11 mouse cellular contexts compared by ENCODE assay signal in the genomic region with DNA sequence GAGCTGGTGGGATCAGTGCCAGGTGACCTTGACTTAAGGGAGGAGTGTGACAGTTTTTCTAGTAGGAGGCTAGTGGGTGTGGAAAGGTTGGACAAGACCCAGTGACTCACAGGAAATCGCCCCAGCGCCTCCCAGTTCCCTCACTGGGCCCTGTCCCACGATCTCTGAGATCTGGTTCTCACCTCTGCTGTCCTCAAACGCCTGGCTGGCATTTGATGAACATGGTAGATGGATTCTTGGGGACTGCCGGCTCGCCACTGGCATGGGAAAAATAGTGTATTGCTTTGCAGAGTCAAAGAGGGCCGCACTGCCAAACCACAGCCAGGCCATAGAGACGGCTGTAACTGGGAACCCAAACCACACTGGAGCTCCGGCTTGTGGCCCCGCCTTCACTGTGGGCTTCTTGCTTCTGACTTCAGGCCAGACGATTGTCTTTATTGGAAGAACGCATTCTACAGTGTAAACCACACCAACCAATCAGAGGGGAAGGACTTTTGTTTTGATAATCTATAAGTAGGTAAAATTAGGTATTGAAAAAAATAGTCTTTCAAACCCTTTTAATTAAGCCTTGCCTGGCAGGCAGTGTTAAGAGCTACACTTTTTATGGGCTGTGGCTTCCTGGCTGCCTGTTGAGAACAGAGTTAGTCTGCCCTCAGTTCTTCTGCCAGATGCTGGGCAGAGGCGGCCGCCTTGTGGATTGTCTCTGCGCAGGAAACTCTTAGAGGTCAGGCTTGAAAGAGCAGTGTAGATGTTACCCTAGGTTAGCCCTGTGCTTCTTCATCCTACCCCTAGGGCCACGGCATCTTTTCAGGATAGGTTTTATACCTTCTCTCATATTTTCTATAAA. TPM values are rescaled to one million over a fixed set of nuclear protein-coding genes. Genes with fewer than 3 reads are reported as not detected.
DNase-seq lines count a peak whose midpoint lies in the region; ATAC-seq and TF ChIP-seq lines count a peak whose summit lies in the region.
"Had no signal": no experiment of that assay in that cellular context is flagged by ENCODE, and none has a peak within 500 bp of the region (broad histone marks: within the 10 kb centered on the region; RNA-seq: fewer than 3 reads in every experiment).

No protein-coding gene starts in this region.

- DNase-seq in kidney, postnatal 10 days = peak; percentile 17
- DNase-seq in kidney, postnatal 14 days = no peak
- DNase-seq in Patski (ENCODE audit: low read depth, low spot score) = no peak
- DNase-seq in limb, embryonic 10.5 days (ENCODE audit: low spot score) = peak; percentile 38
- peak; percentile 23 for DNase-seq in thymus, adult 2 months
- no peak for DNase-seq in yolk sac, embryonic 10.5 days (ENCODE audit: low spot score)
- no peak for DNase-seq in right cerebral cortex, adult 2 months (ENCODE audit: low spot score in 2 of 2)
- DNase-seq in right cerebral cortex, postnatal 10 days (ENCODE audit: low spot score in 2 of 2) = no peak
- DNase-seq: cerebellum, adult 11-12 months; heart, postnatal 4 days; liver, embryonic 13.5 days had no signal

- POLR2A ChIA-PET in Patski (lab: Charles Lee) = no interaction called here

- CTCF ChIA-PET in Patski (lab: Charles Lee) = no interaction called here

- H3K27me3 ChIP-seq in Patski = no peaks in the 10 kb centered on the region
- H3K27me3 ChIP-seq in limb, embryonic 10.5 days (ENCODE audit: low read depth, poor library complexity, severe bottlenecking) = no peaks in the 10 kb centered on the region
- H3K27me3 ChIP-seq in thymus, adult 2 months (ENCODE audit: control insufficient read depth, insufficient read depth, low read length) = no peaks in the 10 kb centered on the region
- H3K27me3 ChIP-seq: liver, embryonic 13.5 days had no signal

- no peaks in the 10 kb centered on the region for H3K36me3 ChIP-seq in limb, embryonic 10.5 days
- no peaks in the 10 kb centered on the region for H3K36me3 ChIP-seq in thymus, adult 2 months (ENCODE audit: control insufficient read depth, insufficient read depth, low read length)
- H3K36me3 ChIP-seq: liver, embryonic 13.5 days had no signal

- TF ChIP-seq CTCF in Patski (IDR thresholded peaks at IDR 0.05) = no peak
- no peak for TF ChIP-seq CTCF in thymus, adult 2 months (IDR thresholded peaks at IDR 0.05; ENCODE audit: borderline replicate concordance, control insufficient read depth, extremely low read depth, insufficient read depth, low read length, poor library complexity)

- H3K4me3 ChIP-seq in limb, embryonic 10.5 days = no peak overlapping the region
- no peak overlapping the region for H3K4me3 ChIP-seq in thymus, adult 2 months (ENCODE audit: control insufficient read depth, insufficient read depth, low read length)
- H3K4me3 ChIP-seq: liver, embryonic 13.5 days had no signal

- peak overlapping the region; percentile 77 for H3K27ac ChIP-seq in limb, embryonic 10.5 days
- H3K27ac ChIP-seq in thymus, adult 2 months (ENCODE audit: control insufficient read depth, insufficient read depth, low read length) = no peak overlapping the region
- H3K27ac ChIP-seq: liver, embryonic 13.5 days had no signal

- no peak for TF ChIP-seq POLR2A in thymus, adult 2 months (IDR thresholded peaks at IDR 0.05; ENCODE audit: control insufficient read depth, extremely low read depth, insufficient read depth, low read length, poor library complexity)

- peak; percentile 17 for ATAC-seq in Patski

- H3K4me1 ChIP-seq in limb, embryonic 10.5 days = peaks cover 29% of the 10 kb centered on the region
- peaks cover 4% of the 10 kb centered on the region for H3K4me1 ChIP-seq in thymus, adult 2 months (replicated peaks; ENCODE audit: control insufficient read depth, insufficient read depth, low read length)

- 75% methylated on average over 16 of the region's 16 CpGs for WGBS in limb, embryonic 10.5 days
- WGBS in thymus, adult 2 months = 8% methylated on average over 16 of the region's 16 CpGs

- H3K9me3 ChIP-seq in limb, embryonic 10.5 days (replicated peaks) = no peaks in the 10 kb centered on the region

- in situ Hi-C loops in Patski (cut with MboI; ENCODE audit: low pct_unique_long_range_greater_than_20kb) = no loop called here

RNA-seq across cellular contexts. Expression of a gene that starts 15.4 kb away (rescaled TPM):
- 4.5 TPM for polyA plus RNA-seq in Patski (2021)
- 6.9 and 7.0 TPM in 2 replicates for polyA plus RNA-seq in limb, embryonic 10.5 days (2016; fragmentation: Nextera tagmentation; extraction: Ambion mirVana)
- polyA plus RNA-seq in thymus, adult 2 months (2012; rRNA removed) = 6.6 and 6.9 TPM in 2 replicates

Comparison
In these comparisons a context has a peak if more than half of its experiments do, and no peak if none do; other contexts are left out.
1. DNase-seq: peak in kidney, postnatal 10 days (single experiment), limb, embryonic 10.5 days (single experiment) and thymus, adult 2 months (single experiment); none in kidney, postnatal 14 days (single experiment), Patski (single experiment), yolk sac, embryonic 10.5 days (single experiment), right cerebral cortex, adult 2 months (0 of 2) and right cerebral cortex, postnatal 10 days (0 of 2).